13 mouse cellular contexts compared by ENCODE assay signal in the genomic region with DNA sequence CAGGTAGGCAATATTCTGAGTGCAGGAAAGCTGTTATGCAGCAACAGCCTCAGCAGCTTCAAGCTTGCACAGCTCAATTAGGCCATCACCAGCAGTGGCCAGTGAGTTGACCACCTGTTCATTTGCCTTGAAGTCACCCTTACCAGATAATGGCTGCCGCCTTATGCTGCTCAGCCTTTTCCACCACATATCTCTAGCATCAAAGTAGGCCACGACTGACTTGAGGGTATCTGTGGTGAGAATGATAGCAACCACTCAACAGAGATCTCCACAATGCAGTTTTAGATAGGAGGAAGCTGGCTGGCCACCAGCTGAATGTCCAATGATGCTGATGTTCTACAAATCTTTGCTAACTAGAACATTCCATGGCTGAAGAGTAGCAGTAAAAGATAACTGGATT.
"Had no signal": no experiment of that assay in that cellular context is flagged by ENCODE, and none has a peak within 500 bp of the region (broad histone marks: within the 10 kb centered on the region; RNA-seq: fewer than 3 reads in every experiment).

No protein-coding gene starts in this region.

- ATAC-seq: midbrain, embryonic 16.5 days had no signal

- H3K9me3 ChIP-seq: limb, embryonic 15.5 days; liver, embryonic 15.5 days; midbrain, embryonic 10.5 days; neural tube, embryonic 15.5 days had no signal

- H3K4me3 ChIP-seq: limb, embryonic 15.5 days; liver, embryonic 15.5 days; midbrain, embryonic 10.5 days; neural tube, embryonic 15.5 days had no signal

- H3K27me3 ChIP-seq: limb, embryonic 15.5 days; liver, embryonic 15.5 days; neural tube, embryonic 15.5 days had no signal

- H3K27ac ChIP-seq: limb, embryonic 15.5 days; liver, embryonic 15.5 days; midbrain, embryonic 10.5 days; neural tube, embryonic 15.5 days had no signal

- H3K4me2 ChIP-seq: limb, embryonic 15.5 days; liver, embryonic 15.5 days; lung, embryonic 14.5 days; neural tube, embryonic 15.5 days had no signal

- DNase-seq: kidney, adult 11 months; kidney, postnatal 10 days; lung, embryonic 14.5 days; lung, postnatal 10 days; lung, postnatal 4 days; spleen, adult 18-20 months; thymus, adult 18-20 months; thymus, postnatal 14 days had no signal

- H3K36me3 ChIP-seq: limb, embryonic 15.5 days; liver, embryonic 15.5 days; neural tube, embryonic 15.5 days had no signal

- H3K9ac ChIP-seq: limb, embryonic 15.5 days; liver, embryonic 15.5 days; lung, embryonic 14.5 days; neural tube, embryonic 15.5 days had no signal
